Mouse (Mus musculus) forebrain, embryonic 15.5 days (tissue): Measurements from ENCODE around the gene Muc5b. TPM values are rescaled to one million over a fixed set of nuclear protein-coding genes. Genes with fewer than 3 reads are reported as not detected.

Source experiments
- ATAC-seq: fragments of 200-750 bp; cut with Nextera tagmentation; replicated peaks from 2 replicates; pipeline ENCODE4 v1.8.0; 2017; ENCODE audit warnings: mild to moderate bottlenecking, moderate TSS enrichment, moderate library complexity
- H3K27ac ChIP-seq: fragments of 300-500 bp; sonication (generic); replicated peaks from 2 replicates; pipeline ENCODE4 v1.5.1; 2015; ENCODE audit warnings: mild to moderate bottlenecking, inconsistent platforms
- H3K27me3 ChIP-seq: fragments of 300-500 bp; sonication (generic); 2 replicates; pipeline ENCODE4 v1.6.1; 2015; ENCODE audit warnings: inconsistent platforms
- H3K36me3 ChIP-seq: fragments of 300-500 bp; sonication (generic); 2 replicates; pipeline ENCODE4 v1.6.1; 2015; ENCODE audit warnings: mild to moderate bottlenecking, inconsistent platforms
- H3K4me1 ChIP-seq: fragments of 300-500 bp; sonication (generic); 2 replicates; pipeline ENCODE4 v1.6.1; 2015; ENCODE audit warnings: inconsistent platforms
- H3K4me2 ChIP-seq: fragments of 300-500 bp; sonication (generic); replicated peaks from 2 replicates; pipeline ENCODE4 v1.6.1; 2015; ENCODE audit warnings: mild to moderate bottlenecking, inconsistent platforms
- H3K4me3 ChIP-seq: fragments of 300-500 bp; sonication (generic); 2 replicates; pipeline ENCODE4 v1.5.1; 2015; ENCODE audit warnings: mild to moderate bottlenecking, inconsistent platforms
- H3K9ac ChIP-seq: fragments of 300-500 bp; sonication (generic); replicated peaks from 2 replicates; pipeline ENCODE4 v1.6.1; 2015; ENCODE audit warnings: mild to moderate bottlenecking, inconsistent platforms
- H3K9me3 ChIP-seq: fragments of 300-500 bp; sonication (generic); 2 replicates; pipeline ENCODE4 v1.6.1; 2016; ENCODE audit warnings: inconsistent platforms
- WGBS: fragments of 180-500 bp; shearing (Covaris S2); methylation state at CpG from one replicate; pipeline ENCODE4 v1.1.7; 2015; ENCODE audit warnings: mixed read lengths; 5-methylcytosine and 5-hydroxymethylcytosine counted together
- polyA plus RNA-seq: library from polyadenylated mRNA; unstranded; fragments of >200 nt; fragmentation: Nextera tagmentation; extraction: Ambion mirVana; gene quantifications from 2 replicates; pipeline ENCODE4 v1.2.1, GENCODE M21; 2015

The Muc5b gene
- polyA plus RNA-seq, 1 experiment from 2014 or later, result 0.05 TPM

DNA sequence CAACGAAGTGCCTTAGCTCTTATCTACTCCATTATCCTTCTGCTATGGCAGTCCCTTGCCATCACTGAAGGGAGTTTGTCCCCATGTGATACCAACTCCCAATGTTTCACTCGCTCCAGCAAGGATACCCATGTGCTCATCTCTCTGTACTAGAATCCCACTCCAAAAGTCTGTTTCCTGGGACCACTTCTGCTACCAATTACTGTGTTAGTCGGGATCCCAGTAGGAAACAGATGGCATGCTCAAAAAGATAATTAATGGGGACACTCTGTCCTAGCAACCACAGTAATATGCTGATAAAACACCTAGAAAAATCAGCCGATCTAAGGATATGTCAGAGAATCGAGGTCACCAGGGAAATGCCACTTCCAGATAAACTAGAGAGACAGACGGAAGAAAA lies 69.7 kb downstream of the Muc5b start:
- no peak overlapping the region for H3K4me3 ChIP-seq
- peaks cover 5% of the 10 kb centered on the region; the same call in 1 of the 2 replicates for H3K27me3 ChIP-seq
- no peak overlapping the region for H3K4me2 ChIP-seq
- H3K9me3 ChIP-seq, result no peaks in the 10 kb centered on the region
- ATAC-seq, result no peak
- H3K36me3 ChIP-seq, result no peaks in the 10 kb centered on the region
- no peaks in the 10 kb centered on the region for H3K4me1 ChIP-seq
- no peak overlapping the region for H3K27ac ChIP-seq
- no peak overlapping the region for H3K9ac ChIP-seq
- WGBS, result 72% methylated on average over 6 of the region's 6 CpGs

GRCm38 (mm10) chr7:141911305-141911704 lies 72.4 kb downstream of the Muc5b start:
- Histone ChIP-seq H3K9me3 (no peaks in the 10 kb centered on the region), H3K4me2 (no peak overlapping the region), H3K4me1 (no peaks in the 10 kb centered on the region), H3K9ac (no peak overlapping the region), H3K27me3 (peaks cover 5% of the 10 kb centered on the region; the same call in 1 of the 2 replicates), H3K27ac (no peak overlapping the region), H3K4me3 (no peak overlapping the region), H3K36me3 (no peaks in the 10 kb centered on the region)
- ATAC-seq, result no peak
- WGBS, result 72% methylated on average over 3 of the region's 3 CpGs

DNA sequence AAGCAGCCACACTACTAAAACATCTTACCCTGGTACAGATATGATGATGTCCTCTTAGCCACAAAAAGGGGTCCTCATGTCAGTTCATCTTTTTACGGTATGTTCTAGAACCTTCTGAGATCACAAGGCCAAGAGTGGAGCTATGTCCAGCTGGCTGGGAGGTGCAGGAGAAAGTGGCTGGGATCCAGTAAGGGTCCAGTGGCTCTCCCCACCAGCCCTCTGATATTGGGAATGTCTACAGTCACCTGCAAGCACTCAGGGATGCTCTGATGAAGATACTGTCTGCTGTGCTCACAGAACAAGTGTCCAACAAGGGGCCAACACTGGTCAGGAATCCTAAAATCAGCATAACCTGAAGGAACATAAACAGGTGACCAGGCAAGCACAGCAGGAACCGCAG lies 79.5 kb downstream of the Muc5b start, which contains the start of gene Tollip:
Gene Tollip, minus strand, starts transcription at position 101 of the 400 bp plus-strand sequence.
- Histone ChIP-seq H3K36me3 (no peaks in the 10 kb centered on the region), H3K27ac (no peak within 1 kb of the TSS), H3K9me3 (no peaks in the 10 kb centered on the region), H3K9ac (no peak within 1 kb of the TSS), H3K4me1 (no peaks in the 10 kb centered on the region), H3K27me3 (peaks cover 5% of the 10 kb centered on the region; the same call in 1 of the 2 replicates), H3K4me2 (no peak within 1 kb of the TSS), H3K4me3 (no peak within 1 kb of the TSS)
- no peak for ATAC-seq
- WGBS, result 84% methylated on average over 2 of the region's 2 CpGs

Other genes starting within 250 kb of the Muc5b start
- gene Muc6, start 183.8 kb upstream of the Muc5b start, polyA plus RNA-seq, result 0.25 and 0.28 TPM in 2 replicates
- gene Muc2, start 148.7 kb upstream of the Muc5b start, polyA plus RNA-seq, result 0.06 and 0.15 TPM in 2 replicates
- gene Muc5ac, start 50.1 kb upstream of the Muc5b start, polyA plus RNA-seq, result not detected in 2 replicates
- gene Tollip, start 79.4 kb downstream of the Muc5b start, polyA plus RNA-seq, result 84.4 and 87.9 TPM in 2 replicates
- 23.1 and 25.8 TPM in 2 replicates for gene Brsk2, start 110.7 kb downstream of the Muc5b start, polyA plus RNA-seq
- gene Mob2, start 222.0 kb downstream of the Muc5b start, polyA plus RNA-seq, result 52.5 and 54.3 TPM in 2 replicates